Mouse (Mus musculus) cerebellum, postnatal 10 days (tissue): ENCODE measurements around the gene Dnm2.
A peak's percentile ranks its signal among the peaks of the same experiment; 100 is the strongest.

Source experiments
- DNase-seq, 2 experiments: peaks; one replicate each; pipeline ENCODE4 v3.0.0; 2021; ENCODE audit warnings: mixed read lengths in 2 of 2

Dnm2 gene

GRCm38 (mm10) chr9:21424631-21425555, at the start of gene Dnm2:
Gene Dnm2, plus strand, starts transcription at chr9:21424908.
- DNase-seq = peak; percentile 98 to 99

GRCm38 (mm10) chr9:21379195-21379594, 45.5 kb upstream of the Dnm2 start:
- DNase-seq = no peak

- DNase-seq = no peak
These were observed 43.8 kb upstream of the Dnm2 start for GRCm38 (mm10) chr9:21380868-21381267.

GRCm38 (mm10) chr9:21383966-21384365, 40.7 kb upstream of the Dnm2 start:
- no peak for DNase-seq

GRCm38 (mm10) chr9:21392646-21393175, 32.0 kb upstream of the Dnm2 start:
- no peak for DNase-seq

GRCm38 (mm10) chr9:21395692-21396091, 29.0 kb upstream of the Dnm2 start:
- no peak for DNase-seq

GRCm38 (mm10) chr9:21397170-21397569, 27.5 kb upstream of the Dnm2 start:
- no peak for DNase-seq

GRCm38 (mm10) chr9:21401042-21401441, 23.7 kb upstream of the Dnm2 start:
- no peak for DNase-seq

- DNase-seq = no peak
These were observed 21.9 kb upstream of the Dnm2 start for GRCm38 (mm10) chr9:21402764-21403253.

- DNase-seq = no peak
These were observed 21.0 kb upstream of the Dnm2 start for GRCm38 (mm10) chr9:21403745-21404144.

- DNase-seq = no peak
These were observed 19.2 kb upstream of the Dnm2 start for GRCm38 (mm10) chr9:21405525-21405924.

- peak; percentile 44 to 47 for DNase-seq
These were observed 16.8 kb upstream of the Dnm2 start for GRCm38 (mm10) chr9:21407951-21408350.

- no peak for DNase-seq
These were observed 16.1 kb upstream of the Dnm2 start for GRCm38 (mm10) chr9:21408624-21409023.

GRCm38 (mm10) chr9:21409592-21410317, 15.0 kb upstream of the Dnm2 start:
- DNase-seq = peak; percentile 94

- peak; percentile 93 to 94 for DNase-seq
These were observed 12.8 kb upstream of the Dnm2 start, which contains the start of gene Qtrt1 for GRCm38 (mm10) chr9:21411669-21412550. Gene Qtrt1, plus strand, starts transcription at chr9:21411837.

- no peak for DNase-seq
These were observed 6.8 kb upstream of the Dnm2 start for GRCm38 (mm10) chr9:21417866-21418265.

GRCm38 (mm10) chr9:21419646-21420045, 5.1 kb upstream of the Dnm2 start:
- no peak for DNase-seq

GRCm38 (mm10) chr9:21425556-21425945, 843 bp downstream of the Dnm2 start:
- DNase-seq = peak; percentile 64 to 66

GRCm38 (mm10) chr9:21426013-21426412, 1.3 kb downstream of the Dnm2 start:
- no peak for DNase-seq

- no peak for DNase-seq
These were observed 1.8 kb downstream of the Dnm2 start for GRCm38 (mm10) chr9:21426525-21426924.

- peak; percentile 73 to 82 for DNase-seq
These were observed 3.1 kb downstream of the Dnm2 start for GRCm38 (mm10) chr9:21427773-21428172.

GRCm38 (mm10) chr9:21428178-21428577, 3.5 kb downstream of the Dnm2 start:
- no peak for DNase-seq
